Mouse (Mus musculus) ovary, postnatal 36 days (tissue): ENCODE results near the gene Elf4.

Source experiments
- DNase-seq: peaks from one replicate; pipeline ENCODE4 v3.0.0; 2022; ENCODE audit warnings: low spot score, mixed read lengths

Elf4 gene

DNA sequence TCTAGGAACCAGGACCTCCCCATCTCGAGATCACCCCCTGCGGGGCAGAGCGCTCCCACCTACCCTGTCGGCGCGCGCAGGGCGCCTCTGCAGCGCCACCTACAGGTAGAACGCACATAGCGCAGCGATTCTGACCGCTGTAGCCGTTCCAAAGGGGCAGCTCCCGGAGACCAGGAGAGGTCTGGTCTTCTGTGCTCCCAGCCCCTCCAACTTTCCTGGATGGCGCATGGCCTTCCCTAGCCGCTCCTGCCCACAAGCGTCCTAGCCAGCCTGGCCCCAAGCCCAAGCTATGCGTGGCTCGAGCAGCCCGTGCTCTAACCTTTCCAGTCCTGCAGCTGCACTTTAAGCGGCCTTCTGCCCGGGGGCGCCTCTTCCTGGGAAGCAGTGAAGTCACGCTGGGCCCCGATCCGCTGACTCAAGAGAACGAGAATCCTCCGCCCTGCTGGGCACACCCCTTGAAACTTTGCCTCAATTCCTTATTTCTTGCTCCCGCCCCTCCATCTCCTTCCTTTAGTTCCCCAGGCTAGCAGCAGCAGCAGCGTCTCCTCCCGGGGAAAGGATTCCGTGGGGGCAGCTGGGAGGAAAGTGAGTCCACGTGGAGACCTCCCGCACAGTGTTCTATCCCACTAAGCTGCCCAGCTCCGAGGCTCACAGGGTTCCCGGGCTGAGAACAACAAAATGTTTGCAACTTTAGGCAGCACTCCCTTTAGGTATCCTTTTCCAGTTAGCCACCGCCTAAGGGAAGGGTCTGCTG is at the start of gene Elf4:
Elf4 (minus strand) TSS at position 379 of the 754 bp plus-strand sequence.
- peak; percentile 77 for DNase-seq

DNA sequence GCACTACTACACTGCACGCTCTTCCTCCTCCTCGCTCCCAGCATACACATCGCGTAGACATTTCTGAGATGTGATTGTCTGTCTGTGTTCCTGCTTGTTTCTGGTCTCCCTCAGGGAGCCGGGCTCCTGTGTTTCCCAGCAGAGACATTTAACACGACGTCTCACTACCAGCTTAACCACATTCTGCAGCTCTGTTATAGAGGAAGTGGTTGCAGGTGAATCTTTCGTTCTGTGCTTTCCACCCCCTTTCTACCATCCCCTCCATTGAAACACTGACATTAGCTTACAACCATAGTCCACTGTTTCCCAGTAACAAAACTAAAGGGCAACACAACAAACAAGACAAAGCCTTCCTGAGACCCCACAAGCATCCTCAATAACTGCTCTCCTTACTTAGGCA is 30.8 kb upstream of the Elf4 start:
- DNase-seq = no peak

DNA sequence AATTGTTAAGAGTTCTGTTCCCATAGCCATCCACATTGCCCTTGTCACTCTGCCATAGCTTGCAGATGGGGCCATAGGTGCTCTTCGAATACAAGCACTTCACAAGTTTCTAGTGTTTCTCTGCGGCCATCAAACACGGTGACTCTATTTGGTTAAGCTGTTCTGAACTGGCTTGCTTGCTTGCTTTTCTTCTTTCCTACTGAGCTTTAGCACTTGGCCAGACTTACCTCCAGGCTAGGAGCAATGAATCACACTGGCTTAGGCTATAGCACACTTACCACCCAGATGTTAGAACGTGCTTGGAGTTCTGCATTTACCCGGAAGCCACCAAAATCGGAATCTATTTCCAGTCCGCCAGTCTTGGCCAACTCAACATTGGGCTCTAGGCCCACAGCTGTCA is 18.8 kb upstream of the Elf4 start:
- DNase-seq = no peak

DNA sequence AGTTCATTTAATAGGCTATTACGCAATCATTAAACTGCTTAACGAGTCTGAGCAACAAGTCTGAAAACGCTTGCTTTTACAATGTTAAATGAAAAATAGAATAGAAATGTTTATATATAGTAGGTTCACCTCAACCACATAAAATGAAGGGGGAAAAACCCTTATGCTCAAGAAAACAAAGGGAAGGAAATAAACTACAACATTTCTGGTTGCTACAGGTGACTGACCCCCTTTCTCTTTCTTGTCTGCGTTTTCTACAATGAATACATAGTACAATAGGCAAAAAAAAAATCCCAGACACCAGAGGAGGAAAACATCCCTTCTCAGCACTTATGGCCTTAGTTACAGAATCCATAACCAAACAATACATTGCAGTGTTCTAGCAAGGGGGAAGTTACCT is 18.2 kb upstream of the Elf4 start:
- DNase-seq = no peak

DNA sequence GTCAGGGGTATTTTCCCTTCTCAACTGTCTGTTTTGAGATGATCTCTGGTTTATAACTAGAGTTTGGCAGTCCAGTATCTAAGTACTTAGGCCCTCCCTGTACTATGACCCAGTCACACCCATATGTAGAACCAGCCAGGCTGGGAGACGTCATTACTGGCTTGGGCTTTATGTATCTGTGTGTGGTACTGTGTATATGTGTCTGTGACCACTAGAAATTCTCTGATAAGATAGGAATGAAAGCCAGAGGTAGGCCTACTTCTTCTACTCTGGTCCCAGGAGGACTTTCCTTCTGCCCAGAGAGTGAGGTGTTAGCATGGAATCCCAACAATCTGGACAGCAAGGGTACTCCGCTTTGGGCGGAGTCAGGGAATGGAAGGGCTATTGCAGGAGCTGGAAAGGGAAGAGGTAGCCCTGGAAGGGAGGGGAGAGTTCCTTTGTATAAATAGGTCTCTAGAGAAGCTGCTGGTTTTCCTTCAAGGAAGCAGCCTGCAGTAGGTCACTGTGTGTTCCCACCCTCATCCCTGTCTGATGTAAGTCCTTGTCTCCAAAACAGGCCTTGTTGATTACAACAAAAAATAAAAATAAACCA is 4.5 kb upstream of the Elf4 start:
- no peak for DNase-seq

DNA sequence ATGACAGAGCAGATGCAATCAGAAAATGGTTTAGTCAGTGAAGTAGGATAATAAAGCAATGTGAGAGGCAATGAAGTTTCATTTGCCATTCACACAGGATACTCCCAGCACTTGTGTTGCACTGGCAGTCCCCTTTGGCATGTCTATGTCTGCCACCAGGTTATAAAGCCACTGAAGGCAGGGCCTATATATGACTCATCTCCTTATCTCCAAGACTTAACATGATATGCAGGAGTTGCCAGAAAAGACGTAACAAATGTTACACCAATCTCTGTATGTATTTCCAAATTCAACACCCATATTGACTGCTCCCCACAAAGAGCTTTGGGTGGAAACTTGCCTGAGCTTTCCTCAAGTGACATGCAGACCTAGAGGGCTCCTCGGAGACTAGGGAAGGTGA is 3.2 kb upstream of the Elf4 start:
- DNase-seq = no peak

DNA sequence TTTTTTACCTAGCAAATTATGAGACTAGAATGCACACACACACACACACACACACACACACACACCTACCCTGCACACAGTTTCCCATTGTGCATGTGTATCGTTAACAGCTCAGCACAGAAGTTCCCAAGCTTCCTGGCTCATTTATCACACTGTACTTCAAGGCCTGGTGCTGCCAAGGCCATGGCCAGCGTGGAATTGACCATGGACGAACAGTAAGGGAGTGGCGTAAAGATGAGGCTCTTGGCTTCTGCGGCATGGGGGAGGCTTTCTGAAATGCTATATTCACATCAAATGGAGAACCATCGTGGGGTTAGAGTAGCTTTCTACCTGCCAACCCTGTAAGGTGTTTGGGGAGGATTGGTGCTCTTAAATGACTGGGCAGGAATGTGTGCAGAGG is 1.5 kb upstream of the Elf4 start:
- DNase-seq = no peak

DNA sequence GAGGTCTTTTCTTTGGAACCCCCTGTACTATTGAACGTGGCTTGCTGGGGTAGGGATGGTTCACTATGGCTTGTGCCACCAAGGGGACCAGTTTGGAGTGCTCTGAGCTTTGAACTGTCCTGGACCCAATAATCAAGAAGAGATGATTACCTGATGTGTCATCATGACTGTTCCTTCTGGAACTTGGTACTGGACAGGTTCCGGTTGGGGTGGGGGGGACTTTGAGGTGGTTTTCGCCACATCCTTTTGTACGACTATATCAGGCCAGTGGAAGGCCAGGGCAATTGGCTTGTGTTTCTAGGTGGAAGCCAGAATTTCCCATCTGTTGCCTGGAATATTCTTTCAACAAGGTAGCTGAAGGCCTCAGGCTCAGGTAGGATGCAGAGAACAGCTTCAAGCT is 704 bp upstream of the Elf4 start:
- DNase-seq = no peak

DNA sequence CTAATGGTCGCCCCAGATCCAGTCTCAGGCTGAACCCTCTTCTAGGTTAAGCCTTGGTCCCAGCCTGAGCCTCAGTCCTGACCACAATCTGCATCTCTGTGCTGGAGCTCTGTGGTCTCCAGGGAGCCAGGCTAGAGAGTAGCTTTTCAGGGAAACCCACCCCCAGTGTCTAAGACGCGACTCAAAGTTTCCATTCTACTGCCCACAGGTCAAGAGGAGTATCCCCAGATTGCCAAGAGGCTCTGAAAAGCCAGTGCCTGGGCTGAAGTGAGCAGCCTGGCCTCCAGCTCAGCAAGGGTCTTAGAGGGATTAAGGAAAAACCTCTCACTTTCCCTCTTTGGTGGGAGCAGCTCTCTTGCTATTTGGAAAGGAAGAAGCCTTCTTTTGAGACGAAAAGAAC is 635 bp downstream of the Elf4 start:
- no peak for DNase-seq

DNA sequence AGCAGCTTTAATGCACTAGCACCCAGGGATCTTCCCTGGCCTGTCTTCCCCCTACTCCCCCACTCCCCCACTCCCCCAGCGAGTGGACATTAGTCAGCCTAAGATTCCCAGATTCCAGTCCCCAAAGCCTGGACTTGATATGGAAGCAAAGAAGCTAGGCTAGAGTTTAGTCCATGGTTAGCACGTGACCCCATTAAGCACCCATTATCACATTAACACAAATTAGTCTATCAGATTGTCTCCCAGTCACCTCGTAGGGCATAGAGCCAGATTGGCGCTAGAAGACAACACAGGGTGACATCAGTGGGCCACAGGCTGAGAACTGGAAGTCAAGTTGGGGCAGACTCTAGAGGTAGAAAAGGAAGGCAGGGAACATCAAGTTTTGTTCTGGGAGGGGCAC is 1.9 kb downstream of the Elf4 start:
- DNase-seq = no peak

DNA sequence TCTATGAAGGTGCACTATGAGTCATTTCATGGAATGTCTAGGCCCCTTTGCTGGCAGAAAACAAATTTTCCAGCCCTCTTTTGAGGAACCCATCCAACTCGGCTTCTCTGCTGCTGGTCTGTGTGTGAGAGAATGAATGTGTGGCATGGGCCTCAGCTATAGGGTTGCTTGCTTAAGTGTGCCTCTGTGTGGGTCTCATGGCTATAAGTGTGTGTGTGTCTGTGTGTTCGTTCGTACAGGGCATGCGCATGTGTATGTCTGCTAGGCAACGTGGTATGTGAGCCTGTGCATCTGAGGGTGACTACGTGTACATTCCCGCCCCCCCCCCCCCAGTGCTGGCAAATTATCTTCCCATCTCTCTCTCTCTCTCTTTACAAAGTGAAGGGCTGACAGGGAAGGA is 2.4 kb downstream of the Elf4 start:
- DNase-seq = no peak

DNA sequence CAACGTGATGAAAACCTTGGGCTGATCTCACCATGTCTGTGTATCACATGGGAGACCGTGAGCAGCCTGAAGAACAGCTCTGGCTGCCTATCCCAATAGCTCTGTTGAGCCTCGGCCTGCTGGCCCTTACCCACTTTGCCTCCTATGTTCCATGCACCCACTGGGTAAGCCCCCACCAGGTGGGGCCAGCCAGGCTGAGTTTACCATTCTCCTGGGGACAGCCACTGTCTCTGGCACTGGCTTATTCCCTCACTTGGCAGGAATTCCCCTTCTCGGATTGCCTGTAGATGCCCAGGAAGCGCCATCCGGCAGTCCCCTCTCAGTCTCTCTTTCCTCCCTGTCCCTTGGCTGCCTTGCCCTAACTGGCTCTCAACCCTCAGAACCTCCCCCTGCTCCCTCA is 6.0 kb downstream of the Elf4 start:
- DNase-seq = no peak

DNA sequence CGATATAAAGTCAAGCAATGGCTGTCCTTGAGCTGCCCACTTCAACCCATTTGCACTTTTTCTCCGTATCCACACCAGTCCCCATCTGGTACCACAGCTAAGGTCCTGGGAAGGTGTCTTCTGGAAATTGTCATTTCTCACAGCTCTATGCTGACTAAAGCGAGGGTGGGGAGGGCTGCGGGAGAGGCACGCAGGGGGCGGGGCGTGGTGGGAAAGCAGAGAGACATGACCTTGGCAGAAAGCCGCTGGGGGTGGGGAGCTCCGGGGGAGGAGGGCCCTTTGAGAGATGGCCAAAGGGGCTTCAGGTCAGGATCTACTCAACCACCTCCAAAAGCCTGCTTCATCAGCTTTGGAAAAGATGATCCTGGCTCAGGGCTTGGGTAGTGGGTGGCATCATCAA is 7.9 kb downstream of the Elf4 start:
- peak; percentile 40 for DNase-seq

DNA sequence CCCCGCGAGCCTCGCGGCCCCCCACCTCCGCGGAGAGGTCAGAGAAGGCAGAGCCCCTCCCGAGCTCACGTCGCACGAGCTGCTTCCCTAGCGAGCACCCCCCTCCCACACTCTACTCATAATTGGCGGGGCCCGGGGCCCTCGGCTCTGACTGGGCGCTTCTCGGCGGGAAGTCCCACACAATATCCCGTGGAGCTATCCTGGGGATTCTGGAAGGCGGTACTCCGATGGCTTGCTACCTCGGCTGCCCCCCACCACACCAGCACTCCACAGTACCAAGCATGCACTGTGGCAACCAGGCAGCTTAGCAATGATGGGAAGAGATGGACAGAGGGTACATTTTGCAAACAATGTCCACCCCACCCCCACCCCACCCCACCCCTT is 8.4 kb downstream of the Elf4 start:
- DNase-seq = no peak

DNA sequence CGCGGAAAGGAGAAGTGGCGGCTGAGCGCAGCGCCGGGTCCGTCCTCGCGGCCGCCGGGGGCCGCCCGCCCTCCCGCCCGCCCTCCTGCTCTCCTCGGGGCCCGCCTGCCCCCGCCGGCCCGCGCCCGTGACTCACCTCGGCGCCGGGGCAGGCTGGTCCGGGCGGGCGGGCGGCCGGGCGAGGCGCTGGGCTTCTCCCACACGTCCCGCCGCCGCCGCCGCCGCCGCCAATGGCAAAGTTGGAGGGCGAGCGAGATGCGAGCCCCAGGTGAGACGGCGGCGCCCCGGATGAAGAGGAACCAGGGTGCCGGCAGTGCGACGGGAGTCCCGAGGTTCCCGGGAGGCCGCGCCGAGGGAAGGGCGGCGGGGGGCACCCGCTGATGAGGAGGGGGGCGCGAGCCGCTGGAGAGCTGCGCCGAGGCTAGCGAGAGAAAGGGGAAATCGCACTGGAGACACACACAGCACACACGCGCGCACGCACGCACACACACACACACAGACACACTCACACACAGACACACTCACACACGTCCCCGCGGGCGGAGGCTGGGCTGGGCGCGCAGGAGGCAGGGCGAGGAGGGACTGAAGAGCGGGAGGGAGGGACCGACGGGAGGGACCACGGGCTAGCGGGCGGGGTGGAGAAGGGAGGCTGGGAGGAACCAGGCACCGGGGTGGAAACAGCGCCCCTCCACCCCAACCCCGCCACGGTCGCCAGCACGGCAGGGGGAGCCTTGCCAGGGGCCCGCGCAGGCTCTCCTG is 9.0 kb downstream of the Elf4 start:
- DNase-seq = peak; percentile 75

DNA sequence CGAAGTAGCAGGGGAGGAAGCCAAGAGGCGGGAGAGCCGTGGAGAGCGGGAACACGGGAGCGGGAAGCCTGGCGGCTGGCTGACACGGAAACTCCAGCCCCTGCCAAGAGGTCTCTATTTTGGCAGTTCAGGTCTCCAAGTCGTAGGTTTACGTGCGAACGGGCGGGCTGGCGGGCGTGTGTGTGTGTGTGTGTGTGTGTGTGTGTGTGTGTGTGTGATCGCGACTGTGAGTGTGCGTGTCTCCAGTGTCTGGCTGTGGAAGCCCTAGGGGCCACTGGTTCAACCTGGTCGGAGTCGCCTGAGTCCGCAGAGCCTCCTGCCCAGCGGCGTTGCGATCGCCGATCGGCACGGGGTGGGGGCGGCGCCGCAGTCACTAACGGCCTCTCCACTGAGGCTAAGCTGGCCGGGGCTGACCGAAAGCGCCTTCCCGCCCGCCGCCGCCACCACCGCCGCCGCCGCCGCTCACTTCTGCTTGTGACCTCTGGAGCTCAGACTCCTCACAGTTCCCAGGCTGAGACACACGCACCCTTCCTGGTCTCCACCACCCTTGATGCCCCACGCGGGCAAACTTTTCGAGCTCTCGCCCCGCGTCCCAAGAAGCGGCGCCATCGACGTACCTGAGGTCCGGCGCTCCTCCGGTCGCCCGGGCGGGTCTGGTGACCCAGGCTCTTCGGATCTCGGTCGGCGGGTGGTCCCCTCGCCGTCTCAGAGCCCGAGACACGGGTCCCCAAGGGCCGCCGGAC is 9.8 kb downstream of the Elf4 start:
- peak; percentile 45 for DNase-seq

DNA sequence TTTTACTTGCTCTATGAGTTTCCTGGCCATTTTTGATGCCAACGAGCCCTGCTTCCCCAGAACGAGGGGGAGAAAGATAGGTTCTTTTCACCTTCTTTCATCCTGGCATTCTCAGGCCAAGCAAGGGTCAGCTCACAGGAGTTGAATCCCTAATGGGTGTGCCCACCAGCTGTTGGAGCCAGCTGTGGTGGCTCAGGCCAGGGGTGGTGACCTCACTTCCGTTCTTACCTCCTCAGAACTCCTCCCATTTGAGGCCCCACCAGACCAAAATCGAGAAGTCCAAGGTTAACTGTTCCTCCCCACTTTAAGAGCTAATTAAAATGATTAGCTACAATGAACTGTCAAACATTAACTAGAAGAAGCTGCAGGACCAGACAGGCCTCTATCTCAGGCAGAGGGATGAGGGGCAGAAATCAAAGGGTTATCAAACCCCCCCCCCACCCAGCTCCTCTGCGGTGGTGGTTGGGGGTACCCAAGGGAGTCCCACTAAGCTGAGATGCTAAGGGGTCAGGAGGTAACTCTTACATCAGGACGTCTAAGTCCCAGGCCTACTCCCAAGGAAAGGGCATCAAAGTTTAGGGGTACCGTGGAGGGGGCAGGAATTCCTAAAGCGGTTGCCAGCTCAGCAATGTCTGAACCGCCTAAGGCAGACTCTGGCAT is 10.6 kb downstream of the Elf4 start:
- DNase-seq = no peak

DNA sequence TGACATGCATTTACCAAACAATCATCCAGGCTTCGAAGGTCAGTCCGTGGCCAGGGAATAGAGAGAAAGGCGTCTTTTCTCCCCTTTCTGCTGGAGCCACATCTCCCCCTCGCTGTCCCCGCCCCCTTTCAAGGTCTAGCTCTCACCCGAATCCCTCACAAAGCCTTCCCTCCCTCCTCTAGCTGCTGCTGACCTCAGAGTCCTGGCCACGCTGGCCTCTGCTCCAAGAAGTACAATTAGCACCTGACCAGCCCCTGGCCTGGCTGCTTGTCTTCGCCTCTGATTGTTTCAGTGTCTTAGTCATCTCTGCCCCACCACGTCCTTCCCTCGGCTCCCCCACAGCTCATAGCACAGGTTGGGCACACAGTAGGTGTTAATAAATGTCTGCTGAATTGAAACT is 13.3 kb downstream of the Elf4 start:
- DNase-seq = peak; percentile 38

DNA sequence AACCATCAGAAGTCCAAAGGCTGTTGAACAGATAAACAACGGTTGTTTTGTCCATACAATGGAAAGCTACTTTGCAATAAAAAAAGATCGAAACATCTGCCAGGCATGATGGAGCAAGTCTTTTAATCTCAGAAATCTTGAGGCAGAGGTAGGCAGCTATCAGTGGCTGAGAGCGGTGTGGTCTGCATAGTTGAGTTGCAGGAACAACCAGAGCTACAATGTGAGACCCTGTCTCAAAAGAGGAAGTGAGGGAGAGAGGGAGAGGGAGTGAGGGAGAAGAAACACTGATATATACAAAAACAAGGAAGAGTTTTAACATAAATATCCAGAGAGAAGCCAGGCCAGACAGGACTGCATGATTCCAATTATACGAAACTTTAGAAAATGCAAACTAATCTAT is 18.3 kb downstream of the Elf4 start:
- no peak for DNase-seq

DNA sequence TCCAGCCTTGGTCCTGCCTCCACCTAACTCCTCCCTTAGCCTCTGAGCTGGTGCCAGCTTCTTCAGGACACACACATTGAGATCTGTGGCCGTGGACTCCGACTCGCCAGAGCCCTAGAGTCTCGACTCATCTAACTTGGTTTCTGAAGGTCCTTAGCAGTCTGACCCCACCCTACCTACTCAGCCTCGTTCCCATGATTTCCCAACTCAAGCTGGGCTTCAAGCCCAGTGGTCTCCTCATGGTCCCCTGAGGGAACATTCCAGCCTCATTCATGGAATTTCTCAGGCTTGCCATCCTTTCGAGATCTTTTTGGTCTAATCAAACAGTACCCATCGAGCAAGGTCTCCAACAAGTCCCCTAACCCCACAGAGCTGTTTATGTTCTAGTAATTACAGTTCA is 21.0 kb downstream of the Elf4 start:
- DNase-seq = no peak

DNA sequence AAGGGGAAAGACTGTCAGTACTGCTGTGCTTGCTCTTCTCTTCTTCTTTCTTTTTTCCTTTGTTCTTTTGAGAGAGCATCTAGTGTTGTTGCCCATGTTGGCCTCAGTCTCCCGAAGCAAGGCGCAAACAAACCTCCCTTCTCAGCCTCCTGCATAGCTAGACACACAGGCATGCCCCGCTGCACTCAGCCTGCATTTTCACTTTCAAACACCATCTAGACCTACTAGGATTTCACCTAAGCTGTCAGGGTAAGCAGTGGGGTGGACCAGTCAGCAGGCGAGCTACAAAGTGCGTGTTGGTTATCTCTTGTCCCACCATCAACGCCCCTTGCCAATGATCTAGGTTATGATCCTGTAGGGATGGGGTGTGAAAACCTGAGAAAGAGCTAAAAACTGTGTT is 21.4 kb downstream of the Elf4 start:
- DNase-seq = no peak

DNA sequence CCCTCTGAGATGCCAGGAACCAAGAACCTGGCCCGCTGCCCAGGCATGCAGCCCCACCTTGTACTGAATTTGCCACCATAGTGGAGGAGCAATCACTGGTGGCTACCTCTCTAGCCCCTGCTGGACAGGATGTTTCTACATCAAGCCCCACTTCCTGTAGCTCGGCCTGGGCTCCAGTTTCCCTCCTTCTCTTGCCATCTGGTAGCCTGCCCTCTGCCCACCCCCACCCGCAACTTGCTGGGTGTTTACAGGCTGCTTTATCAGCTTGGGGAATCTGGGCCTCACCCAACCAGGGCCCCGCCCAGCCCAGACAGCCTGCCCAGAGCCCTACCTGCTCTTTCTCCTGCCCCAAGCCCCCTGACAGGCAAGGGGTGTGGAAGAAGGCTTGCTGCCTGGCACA is 23.9 kb downstream of the Elf4 start:
- no peak for DNase-seq
